Mouse (Mus musculus) kidney, embryonic 15.5 days (tissue): ENCODE results near the gene Lef1. TPM values are rescaled to one million over a fixed set of nuclear protein-coding genes. Genes with fewer than 3 reads are reported as not detected.
A peak's percentile ranks its signal among the peaks of the same experiment; 100 is the strongest.

Source experiments
- ATAC-seq: fragments of 200-750 bp; cut with Nextera tagmentation; replicated peaks from 2 replicates; pipeline ENCODE4 v1.8.0; 2017; ENCODE audit warnings: moderate TSS enrichment; ENCODE audit not compliant: low FRiP score
- H3K27ac ChIP-seq: fragments of 300-500 bp; sonication (generic); 2 replicates; pipeline ENCODE4 v1.5.1; 2015; ENCODE audit warnings: mild to moderate bottlenecking, inconsistent platforms
- H3K27me3 ChIP-seq: fragments of 300-500 bp; sonication (generic); 2 replicates; pipeline ENCODE4 v1.6.1; 2015; ENCODE audit warnings: inconsistent platforms
- H3K36me3 ChIP-seq: fragments of 300-500 bp; sonication (generic); 2 replicates; pipeline ENCODE4 v1.6.1; 2015; ENCODE audit warnings: inconsistent platforms
- H3K4me1 ChIP-seq: fragments of 300-500 bp; sonication (generic); 2 replicates; pipeline ENCODE4 v1.6.1; 2015; ENCODE audit warnings: inconsistent platforms
- H3K4me2 ChIP-seq: fragments of 300-500 bp; sonication (generic); 2 replicates; pipeline ENCODE4 v1.6.1; 2015; ENCODE audit warnings: moderate library complexity, mild to moderate bottlenecking, inconsistent platforms
- H3K4me3 ChIP-seq: fragments of 300-500 bp; sonication (generic); replicated peaks from 2 replicates; pipeline ENCODE4 v1.5.1; 2015; ENCODE audit warnings: mild to moderate bottlenecking, inconsistent platforms
- H3K9ac ChIP-seq: fragments of 300-500 bp; sonication (generic); 2 replicates; pipeline ENCODE4 v1.6.1; 2015; ENCODE audit warnings: mild to moderate bottlenecking, inconsistent platforms
- H3K9me3 ChIP-seq: fragments of 300-500 bp; sonication (generic); replicated peaks from 2 replicates; pipeline ENCODE4 v1.6.1; 2016; ENCODE audit warnings: inconsistent platforms
- WGBS: fragments of 180-500 bp; shearing (Covaris S2); methylation state at CpG from one replicate; pipeline ENCODE4 v1.1.7; 2015; ENCODE audit warnings: mixed read lengths; 5-methylcytosine and 5-hydroxymethylcytosine counted together
- polyA plus RNA-seq: library from polyadenylated mRNA; unstranded; fragments of >200 nt; fragmentation: Nextera tagmentation; extraction: Ambion mirVana; gene quantifications from 2 replicates; pipeline ENCODE4 v1.2.1, GENCODE M21; 2015

Gene Lef1
- polyA plus RNA-seq, 1 experiment from 2014 or later = 26.2 TPM

GRCm38 (mm10) chr3:131109066-131109685 is 1.1 kb upstream of the Lef1 start:
- 2% methylated on average over 15 of the region's 15 CpGs for WGBS
- H3K27me3 ChIP-seq = peaks cover 89% of the 10 kb centered on the region

GRCm38 (mm10) chr3:131109686-131110070 is 593 bp upstream of the Lef1 start:
- Histone ChIP-seq H3K9me3 (no peaks in the 10 kb centered on the region), H3K4me3 (peak overlapping the region; percentile 62), H3K36me3 (no peaks in the 10 kb centered on the region), H3K4me2 (peak overlapping the region; percentile 98), H3K27me3 (peaks cover 89% of the 10 kb centered on the region), H3K4me1 (peaks cover 68% of the 10 kb centered on the region), H3K9ac (no peak overlapping the region), H3K27ac (no peak overlapping the region)
- peak; percentile 3; the same call in 1 of the 2 replicates for ATAC-seq
- under 1% methylated on average over 13 of the region's 14 CpGs for WGBS

More at GRCm38 (mm10) chr3:131109066-131109685, 1.1 kb upstream of the Lef1 start:
- Histone ChIP-seq H3K4me3 (peak overlapping the region; percentile 62), H3K4me2 (peak overlapping the region; percentile 98), H3K9me3 (no peaks in the 10 kb centered on the region), H3K27ac (no peak overlapping the region), H3K9ac (no peak overlapping the region), H3K4me1 (peaks cover 68% of the 10 kb centered on the region), H3K36me3 (no peaks in the 10 kb centered on the region)
- no peak for ATAC-seq

- no peaks in the 10 kb centered on the region for H3K36me3 ChIP-seq
- no peaks in the 10 kb centered on the region for H3K9me3 ChIP-seq
Observed at GRCm38 (mm10) chr3:131111151-131111850, 1.0 kb downstream of the Lef1 start.

GRCm38 (mm10) chr3:131111851-131112572 is 1.7 kb downstream of the Lef1 start:
- H3K9ac ChIP-seq = peak overlapping the region; percentile 71
- peak overlapping the region; percentile 62 for H3K4me3 ChIP-seq
- H3K27me3 ChIP-seq = peaks cover 73% of the 10 kb centered on the region
- peaks cover 54% of the 10 kb centered on the region for H3K4me1 ChIP-seq
- H3K9me3 ChIP-seq = no peaks in the 10 kb centered on the region
- H3K36me3 ChIP-seq = no peaks in the 10 kb centered on the region
- peak overlapping the region; percentile 98 for H3K4me2 ChIP-seq
- WGBS = under 1% methylated on average over 69 of the region's 69 CpGs
- peak overlapping the region; percentile 29; the same call in 1 of the 2 replicates for H3K27ac ChIP-seq
- peak; percentile 59 for ATAC-seq

More at GRCm38 (mm10) chr3:131111151-131111850, 1.0 kb downstream of the Lef1 start:
- H3K4me3 ChIP-seq = peak overlapping the region; percentile 62
- peak; percentile 41 for ATAC-seq
- H3K4me2 ChIP-seq = peak overlapping the region; percentile 98
- 0% methylated on average over 59 of the region's 59 CpGs for WGBS
- H3K27me3 ChIP-seq = peaks cover 80% of the 10 kb centered on the region
- peak overlapping the region; percentile 72; the same call in 1 of the 2 replicates for H3K27ac ChIP-seq
- peaks cover 61% of the 10 kb centered on the region for H3K4me1 ChIP-seq
- peak overlapping the region; percentile 71 for H3K9ac ChIP-seq

- H3K4me3 ChIP-seq = peak overlapping the region; percentile 62
- under 1% methylated on average over 7 of the region's 7 CpGs for WGBS
- no peaks in the 10 kb centered on the region for H3K9me3 ChIP-seq
- H3K9ac ChIP-seq = peak overlapping the region; percentile 71
- H3K27me3 ChIP-seq = peaks cover 67% of the 10 kb centered on the region
- H3K36me3 ChIP-seq = no peaks in the 10 kb centered on the region
- peaks cover 48% of the 10 kb centered on the region for H3K4me1 ChIP-seq
- ATAC-seq = no peak
- 0 out of 2 replicates have a peak overlapping the region, but pooled peaks have one; percentile 29 for H3K27ac ChIP-seq
- peak overlapping the region; percentile 98 for H3K4me2 ChIP-seq
Observed at GRCm38 (mm10) chr3:131112573-131112955, 2.3 kb downstream of the Lef1 start.

GRCm38 (mm10) chr3:131113029-131113428 is 2.8 kb downstream of the Lef1 start:
- ATAC-seq = no peak
- peaks cover 46% of the 10 kb centered on the region for H3K4me1 ChIP-seq
- peak overlapping the region; percentile 98 for H3K4me2 ChIP-seq
- H3K36me3 ChIP-seq = no peaks in the 10 kb centered on the region
- 0 out of 2 replicates have a peak overlapping the region, but pooled peaks have one; percentile 5 for H3K9ac ChIP-seq
- H3K4me3 ChIP-seq = peak overlapping the region; percentile 62
- peaks cover 63% of the 10 kb centered on the region for H3K27me3 ChIP-seq
- H3K27ac ChIP-seq = no peak overlapping the region
- no peaks in the 10 kb centered on the region for H3K9me3 ChIP-seq
- 7% methylated on average over 13 of the region's 13 CpGs for whole genome bisulfite sequencing

- Histone ChIP-seq H3K27me3 (peaks cover 39% of the 10 kb centered on the region), H3K4me2 (no peak overlapping the region), H3K4me3 (no peak overlapping the region), H3K4me1 (peaks cover 26% of the 10 kb centered on the region), H3K9ac (no peak overlapping the region), H3K27ac (no peak overlapping the region), H3K36me3 (no peaks in the 10 kb centered on the region), H3K9me3 (no peaks in the 10 kb centered on the region)
- 79% methylated on average over 13 of the region's 13 CpGs for WGBS
- ATAC-seq = no peak
Observed at GRCm38 (mm10) chr3:131116116-131116515, 5.8 kb downstream of the Lef1 start.

- no peaks in the 10 kb centered on the region for H3K9me3 ChIP-seq
- H3K27ac ChIP-seq = no peak overlapping the region
- no peak overlapping the region for H3K4me3 ChIP-seq
- WGBS = 90% methylated on average over 15 of the region's 15 CpGs
- peaks cover 14% of the 10 kb centered on the region for H3K4me1 ChIP-seq
- no peak overlapping the region for H3K9ac ChIP-seq
- H3K27me3 ChIP-seq = peaks cover 28% of the 10 kb centered on the region
- no peak overlapping the region for H3K4me2 ChIP-seq
- H3K36me3 ChIP-seq = no peaks in the 10 kb centered on the region; the same call in 1 of the 2 replicates
- ATAC-seq = no peak
Observed at GRCm38 (mm10) chr3:131117352-131117751, 7.1 kb downstream of the Lef1 start.

- 34% methylated on average over 3 of the region's 3 CpGs for WGBS
- no peak overlapping the region for H3K27ac ChIP-seq
- ATAC-seq = no peak
- peaks cover 8% of the 10 kb centered on the region for H3K4me1 ChIP-seq
- no peaks in the 10 kb centered on the region for H3K9me3 ChIP-seq
- peaks cover 4% of the 10 kb centered on the region; the same call in 1 of the 2 replicates for H3K36me3 ChIP-seq
- H3K9ac ChIP-seq = no peak overlapping the region
- no peak overlapping the region for H3K4me3 ChIP-seq
- H3K27me3 ChIP-seq = peaks cover 22% of the 10 kb centered on the region
- no peak overlapping the region for H3K4me2 ChIP-seq
Observed at GRCm38 (mm10) chr3:131117883-131118282, 7.6 kb downstream of the Lef1 start.

- Histone ChIP-seq H3K4me2 (no peak overlapping the region), H3K4me1 (peaks cover 4% of the 10 kb centered on the region; the same call in 1 of the 2 replicates), H3K27ac (no peak overlapping the region), H3K36me3 (peaks cover 12% of the 10 kb centered on the region; the same call in 1 of the 2 replicates), H3K9me3 (no peaks in the 10 kb centered on the region), H3K27me3 (peaks cover 8% of the 10 kb centered on the region), H3K4me3 (no peak overlapping the region), H3K9ac (no peak overlapping the region)
- 82% methylated on average over 10 of the region's 10 CpGs for WGBS
- ATAC-seq = no peak
Observed at GRCm38 (mm10) chr3:131119435-131119834, 9.2 kb downstream of the Lef1 start.

- no peak overlapping the region for H3K4me3 ChIP-seq
- no peaks in the 10 kb centered on the region for H3K4me1 ChIP-seq
- no peaks in the 10 kb centered on the region for H3K27me3 ChIP-seq
- no peak overlapping the region for H3K9ac ChIP-seq
- ATAC-seq = no peak
- WGBS = 91% methylated on average over 6 of the region's 6 CpGs
- no peak overlapping the region for H3K4me2 ChIP-seq
- no peak overlapping the region for H3K27ac ChIP-seq
- H3K9me3 ChIP-seq = no peaks in the 10 kb centered on the region
- H3K36me3 ChIP-seq = peaks cover 15% of the 10 kb centered on the region; the same call in 1 of the 2 replicates
Observed at GRCm38 (mm10) chr3:131123501-131123900, 13.2 kb downstream of the Lef1 start.
